Comparison of ENCODE assay signal across 21 mouse cellular contexts in genomic region chr11:75581495-75582149, GRCm38 (mm10).
"Had no signal": no experiment of that assay in that cellular context is flagged by ENCODE, and none has a peak within 500 bp of the region (broad histone marks: within the 10 kb centered on the region; RNA-seq: fewer than 3 reads in every experiment).

No protein-coding gene starts in this region.

- H3K36me3 ChIP-seq: midbrain, embryonic 10.5 days; midbrain, embryonic 12.5 days; neural tube, embryonic 13.5 days; neural tube, embryonic 15.5 days; stomach, embryonic 15.5 days had no signal

- H3K27ac ChIP-seq: midbrain, embryonic 10.5 days; midbrain, embryonic 12.5 days; neural tube, embryonic 13.5 days; neural tube, embryonic 15.5 days; stomach, embryonic 15.5 days; stomach, postnatal 0 days had no signal

- DNase-seq: lung, adult 18-20 months; lung, embryonic 14.5 days; lung, postnatal 10 days; lung, postnatal 4 days; midbrain, embryonic 14.5 days; retina, postnatal 1 day; right cerebral cortex, adult 18-20 months; right cerebral cortex, postnatal 25 days; right cerebral cortex, postnatal 4 days; spleen, adult 18-20 months; thymus, adult 2 months; thymus, postnatal 25 days; thymus, postnatal 4 days had no signal

- H3K9me3 ChIP-seq: midbrain, embryonic 10.5 days; midbrain, embryonic 12.5 days; neural tube, embryonic 13.5 days; neural tube, embryonic 15.5 days; stomach, embryonic 15.5 days had no signal

- H3K4me1 ChIP-seq: midbrain, embryonic 10.5 days; midbrain, embryonic 12.5 days; neural tube, embryonic 15.5 days; stomach, embryonic 15.5 days had no signal

- ATAC-seq: midbrain, embryonic 16.5 days had no signal

- H3K9ac ChIP-seq: lung, embryonic 14.5 days; midbrain, embryonic 12.5 days; neural tube, embryonic 13.5 days; neural tube, embryonic 15.5 days; stomach, embryonic 15.5 days had no signal

- H3K4me3 ChIP-seq: midbrain, embryonic 10.5 days; midbrain, embryonic 12.5 days; myocyte; neural tube, embryonic 13.5 days; neural tube, embryonic 15.5 days; stomach, embryonic 15.5 days had no signal
